Mouse (Mus musculus) skeletal muscle tissue, adult 2 months (tissue): ENCODE measurements around the gene Klhl32.

ENCODE experiments used
- DNase-seq: peaks from one replicate; pipeline ENCODE4 v3.0.0-alpha.2; 2012; ENCODE audit warnings: low read depth, low spot score

Gene Klhl32

DNA sequence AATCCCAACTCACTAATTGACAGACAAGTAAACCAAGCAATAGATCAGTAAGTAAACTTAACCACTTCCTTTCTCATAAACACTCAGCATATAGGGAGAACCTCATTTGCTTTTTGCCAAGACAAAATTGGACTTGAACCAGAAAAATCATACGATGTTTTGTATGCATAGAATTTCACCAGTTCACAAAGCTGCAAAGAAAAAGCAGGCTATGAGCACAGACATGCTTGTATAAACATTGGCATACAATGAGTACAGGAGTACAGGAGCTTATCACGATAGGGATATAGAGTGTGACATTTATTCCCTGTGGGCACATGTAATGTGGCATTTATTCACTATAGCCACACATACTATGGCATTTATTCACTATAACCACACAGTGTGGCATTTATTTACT, 220.5 kb downstream of the Klhl32 start:
- DNase-seq = no peak

DNA sequence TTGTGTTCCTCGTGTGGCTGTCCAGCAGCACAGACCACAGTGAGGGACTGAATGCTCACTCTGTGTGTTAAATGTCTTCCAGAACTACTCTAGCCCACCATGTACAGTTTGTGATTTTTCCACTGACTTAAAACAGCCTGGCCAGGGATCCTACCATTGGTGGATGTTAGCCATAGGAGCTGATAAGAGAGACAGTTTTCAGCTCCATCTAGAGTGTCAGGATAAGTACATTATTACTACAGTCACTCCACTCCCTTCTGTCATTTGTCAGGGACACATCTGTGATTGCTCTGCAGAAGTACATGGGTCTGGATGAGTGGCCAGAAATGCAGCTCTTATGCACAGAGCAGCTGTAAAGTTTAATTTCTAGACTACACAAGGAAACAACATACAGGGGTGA, 223.1 kb downstream of the Klhl32 start:
- no peak for DNase-seq

DNA sequence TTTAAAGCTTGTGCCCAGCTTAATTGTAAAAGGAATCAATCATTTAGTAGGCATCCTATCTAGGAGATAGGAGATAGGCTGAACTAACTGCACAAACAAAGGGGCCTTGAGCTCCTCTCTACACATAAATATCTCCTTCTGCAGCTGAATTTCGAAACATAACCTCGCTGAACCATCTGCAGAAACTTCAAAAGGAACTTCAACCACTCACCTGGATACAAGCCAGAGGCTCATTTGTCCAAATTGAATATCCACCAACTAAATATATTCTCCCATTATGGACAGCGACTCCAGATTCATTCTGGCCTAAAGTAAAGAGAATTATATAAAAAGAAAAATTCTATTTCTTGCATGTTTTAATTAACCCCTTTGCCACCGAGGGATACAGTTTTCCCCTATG, 224.2 kb downstream of the Klhl32 start:
- no peak for DNase-seq

DNA sequence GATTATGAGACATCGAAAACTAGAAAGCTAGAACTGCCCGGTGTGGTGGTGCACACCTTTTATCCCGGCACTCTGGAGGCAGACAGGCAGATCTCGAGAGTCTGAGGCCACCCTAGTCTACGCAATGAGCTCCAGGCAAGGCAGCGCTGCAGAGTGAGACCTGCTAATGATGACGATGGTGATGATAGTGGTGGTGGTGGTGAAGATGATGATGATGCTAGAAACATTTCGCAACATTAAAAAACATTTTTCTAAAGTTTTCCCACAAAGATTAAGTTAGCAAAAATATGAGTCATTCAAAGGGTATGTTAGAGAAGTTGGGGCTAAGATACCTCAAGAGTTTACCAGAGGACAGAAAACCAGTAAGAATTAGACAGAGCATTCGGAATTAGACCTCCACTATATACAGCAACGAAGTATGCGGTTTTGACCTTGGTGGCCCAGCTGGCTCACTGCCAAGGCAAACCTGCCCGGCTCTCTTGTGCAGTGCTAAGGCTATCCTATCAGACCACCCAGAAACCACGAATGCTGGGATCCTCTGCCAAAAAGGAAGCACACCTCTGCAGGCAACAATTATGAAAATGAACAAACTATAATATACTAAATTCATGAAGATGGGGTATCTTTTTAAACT, 224.9 kb downstream of the Klhl32 start:
- no peak for DNase-seq

DNA sequence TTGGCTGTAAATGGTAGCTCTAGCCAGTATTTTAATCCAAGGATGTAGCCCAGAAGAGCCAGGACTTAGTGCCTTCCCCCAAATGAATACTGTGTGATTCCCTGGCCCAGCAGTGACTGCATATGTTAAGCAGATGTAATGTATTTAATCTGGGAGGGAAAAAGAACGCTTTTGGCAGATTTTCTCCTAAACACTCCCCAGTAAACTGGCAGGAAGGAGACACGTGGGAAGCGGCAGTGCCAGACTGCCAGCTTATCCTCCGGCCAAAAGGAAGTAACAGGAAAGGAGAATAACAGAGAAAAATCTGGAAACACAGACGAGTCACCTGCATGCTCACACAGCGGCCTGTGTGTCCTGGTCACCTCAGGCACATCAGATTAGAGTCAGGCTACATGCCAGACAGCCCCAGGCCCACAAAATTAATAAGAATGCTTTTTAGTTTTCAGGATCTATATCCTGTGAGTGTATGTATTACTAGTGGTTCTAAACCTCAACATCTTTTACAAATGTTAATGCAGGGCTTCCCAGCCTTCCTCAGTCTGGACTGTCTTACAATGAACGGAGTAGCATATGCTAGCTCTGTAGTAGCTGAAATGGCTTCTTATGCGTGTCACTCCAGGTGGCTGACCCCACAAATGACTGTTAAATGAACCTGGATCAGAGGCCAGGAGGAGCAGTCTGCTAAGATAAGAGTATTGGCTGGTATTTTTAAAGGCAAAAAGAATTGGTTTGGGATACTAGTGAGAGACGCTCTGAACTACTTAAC, 229.3 kb downstream of the Klhl32 start:
- DNase-seq = no peak

DNA sequence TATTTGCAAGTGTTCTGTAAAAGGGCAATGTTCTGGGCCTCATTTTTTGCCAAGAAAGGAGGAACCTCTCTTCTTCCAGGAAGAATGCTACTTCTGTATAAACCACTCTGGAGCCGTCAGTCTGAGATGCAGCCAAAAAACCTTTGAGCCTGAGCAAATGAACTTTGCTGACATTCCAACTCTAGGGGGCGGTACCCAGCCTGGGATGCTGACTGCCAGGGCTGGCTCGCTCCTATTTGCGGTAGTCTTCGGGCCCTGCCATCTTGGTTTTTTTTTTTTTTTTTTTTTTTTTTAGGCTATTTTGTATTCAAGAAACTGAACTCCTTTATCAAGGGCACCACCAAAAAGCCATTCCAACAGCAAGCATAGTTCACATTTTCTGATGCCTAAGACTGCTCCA, 230.5 kb downstream of the Klhl32 start:
- DNase-seq = no peak

DNA sequence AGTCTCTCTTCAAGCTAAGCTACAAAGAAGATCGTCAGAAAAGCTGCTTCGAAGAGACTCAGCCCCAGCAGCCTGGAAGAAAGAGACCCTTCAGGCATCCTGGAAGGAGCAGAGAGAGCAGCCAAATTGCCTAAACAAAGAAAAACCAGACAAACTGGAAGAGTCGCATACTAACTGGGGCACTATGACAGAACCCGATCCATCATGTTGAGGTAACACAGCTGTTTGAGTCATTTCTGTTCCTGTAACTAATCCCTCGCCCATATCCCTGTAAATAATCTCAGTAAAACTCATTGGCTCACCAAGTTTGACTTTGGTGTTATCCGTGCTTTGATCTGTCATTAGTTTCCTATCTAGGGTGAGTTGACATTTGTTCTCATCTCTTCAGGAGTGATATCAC, 230.9 kb downstream of the Klhl32 start:
- no peak for DNase-seq

DNA sequence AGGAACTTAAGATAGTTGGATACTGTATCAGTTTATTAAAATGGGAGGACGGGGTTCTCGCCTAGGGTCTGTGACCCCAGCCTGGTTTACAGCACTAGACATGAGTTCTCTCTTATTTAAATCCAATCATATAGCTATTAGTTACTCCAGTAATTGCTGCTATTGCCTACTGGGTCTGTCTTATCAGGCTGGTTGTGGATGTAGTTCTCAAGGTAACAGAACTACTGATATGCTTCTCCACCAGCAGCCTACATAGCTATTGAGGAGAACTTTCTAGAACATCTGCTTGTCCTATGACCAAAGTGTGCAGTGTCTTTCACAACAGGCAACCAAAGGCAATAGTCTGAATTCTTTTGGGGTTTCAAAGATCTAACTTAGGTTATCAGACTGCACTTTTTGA, 241.4 kb downstream of the Klhl32 start:
- no peak for DNase-seq

DNA sequence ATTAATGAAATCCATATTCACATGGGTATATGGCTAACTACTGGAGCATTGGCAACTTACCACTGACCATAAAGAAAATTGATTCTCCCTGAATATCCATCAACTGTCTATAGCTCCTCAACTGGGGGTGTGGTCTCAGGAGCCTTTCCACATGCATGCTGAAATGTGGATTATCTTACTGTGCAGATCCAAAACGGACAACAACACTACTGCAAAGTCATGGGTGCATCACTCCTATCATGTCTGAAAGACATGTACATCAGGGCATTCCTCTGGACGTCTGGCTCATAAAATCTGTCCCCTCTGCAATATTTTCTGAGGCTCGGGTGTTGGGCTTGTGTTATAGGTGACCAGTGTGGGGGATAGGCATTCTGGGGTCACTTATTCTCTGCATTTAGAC, 241.8 kb downstream of the Klhl32 start:
- no peak for DNase-seq

DNA sequence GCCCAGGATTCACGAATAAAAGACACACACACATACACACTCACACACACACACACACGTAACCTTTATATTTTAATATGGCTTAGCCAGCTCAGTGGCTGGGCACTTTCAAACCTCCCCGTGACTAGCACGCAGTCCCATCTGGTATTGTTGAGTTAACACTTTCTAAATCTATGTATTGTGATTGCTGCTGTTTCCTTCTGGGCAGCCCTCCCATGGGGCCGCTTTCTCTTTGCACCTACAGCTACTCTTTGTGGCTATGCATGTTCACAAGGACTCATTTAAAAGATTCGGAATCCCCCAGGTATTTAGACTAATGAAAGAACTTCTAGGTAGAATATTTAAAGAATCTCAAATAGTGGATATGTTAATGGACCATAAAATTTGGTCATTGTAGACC, 249.2 kb downstream of the Klhl32 start:
- no peak for DNase-seq

DNA sequence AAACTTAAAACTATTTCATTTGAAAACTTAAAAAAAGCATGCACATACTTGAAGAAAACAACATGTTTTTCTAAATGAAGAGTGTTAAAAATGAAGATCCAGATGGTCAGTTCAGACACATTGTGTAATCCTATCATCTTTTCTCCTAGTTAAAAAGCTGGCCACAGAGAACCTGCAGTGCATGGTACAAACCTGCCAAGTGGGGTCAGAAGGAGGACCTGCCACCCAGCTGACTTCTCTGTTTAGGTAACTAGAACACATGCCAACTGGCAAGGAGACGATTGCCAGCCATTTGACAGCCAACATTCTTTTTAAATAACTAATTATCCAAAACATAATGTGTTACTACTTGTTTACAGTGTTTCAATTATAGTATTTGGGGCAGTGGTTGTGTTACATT, 252.3 kb downstream of the Klhl32 start:
- DNase-seq = no peak

DNA sequence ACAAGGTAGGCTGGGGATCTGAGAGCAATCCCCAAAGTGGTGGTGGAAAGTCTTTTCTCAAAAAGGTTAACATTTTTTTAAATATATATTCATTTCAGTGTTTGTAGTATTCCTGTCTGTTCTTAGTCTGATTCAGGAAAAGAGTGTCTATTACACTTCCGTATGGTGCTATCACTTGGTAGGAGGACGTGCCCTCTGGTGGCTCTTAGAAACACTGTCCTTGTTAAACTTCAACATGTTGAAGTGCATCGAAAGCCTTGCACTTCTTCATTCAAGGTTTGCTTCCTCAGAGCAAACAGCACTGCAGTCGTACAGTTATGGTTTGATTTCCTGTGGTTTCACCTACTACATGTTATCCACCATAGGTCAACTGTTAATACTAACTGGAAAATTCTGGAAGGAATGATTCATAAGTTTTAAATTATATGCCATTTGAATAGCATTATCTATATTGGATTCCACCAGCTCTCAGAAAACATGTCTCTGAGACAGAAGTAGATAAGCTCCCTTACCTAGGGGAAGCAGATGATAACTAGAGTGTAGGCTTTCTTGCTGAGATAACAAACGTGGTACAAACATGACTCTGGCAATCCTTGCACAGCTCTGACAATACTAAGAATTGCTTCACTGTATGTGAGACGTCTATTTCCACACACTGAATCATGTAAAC, 253.8 kb downstream of the Klhl32 start:
- DNase-seq = no peak

DNA sequence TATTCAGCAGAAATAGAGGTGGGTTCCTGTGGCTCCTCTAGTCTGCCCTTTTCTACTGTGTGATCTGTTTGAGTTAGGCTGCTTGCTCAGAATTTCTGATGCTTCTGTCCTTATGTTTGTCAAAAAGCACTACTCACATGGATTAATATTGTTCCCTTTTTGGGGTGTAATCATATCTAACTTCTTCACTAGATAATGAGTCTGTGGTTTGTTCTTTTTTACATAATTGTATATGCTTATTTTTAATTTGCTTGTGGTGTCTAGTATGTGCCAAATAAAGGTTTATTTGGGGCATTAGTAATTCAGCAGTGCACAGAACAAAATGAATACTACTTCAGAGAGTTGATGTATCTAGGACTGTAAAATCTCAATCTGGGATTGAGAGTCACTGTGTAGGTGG, 256.1 kb downstream of the Klhl32 start:
- no peak for DNase-seq

DNA sequence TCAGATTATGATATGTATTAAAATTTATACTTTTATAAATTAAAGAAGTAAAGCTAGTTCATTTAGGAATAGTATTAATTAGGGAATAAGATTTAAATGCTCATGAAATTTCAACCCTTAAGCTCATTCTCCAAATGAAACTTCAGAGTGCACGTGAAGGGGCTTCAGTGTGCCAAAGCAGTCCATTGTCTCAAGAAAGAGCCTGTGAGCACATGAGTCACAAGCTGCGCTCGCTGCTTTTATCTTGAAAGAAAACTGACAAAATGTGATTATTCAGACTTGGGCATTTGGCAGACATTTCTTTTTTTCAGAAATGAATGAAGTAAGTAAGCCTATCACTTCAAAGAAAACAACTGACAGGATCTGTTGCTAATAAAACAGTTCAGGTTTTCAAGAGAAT, 266.9 kb downstream of the Klhl32 start:
- DNase-seq = no peak

DNA sequence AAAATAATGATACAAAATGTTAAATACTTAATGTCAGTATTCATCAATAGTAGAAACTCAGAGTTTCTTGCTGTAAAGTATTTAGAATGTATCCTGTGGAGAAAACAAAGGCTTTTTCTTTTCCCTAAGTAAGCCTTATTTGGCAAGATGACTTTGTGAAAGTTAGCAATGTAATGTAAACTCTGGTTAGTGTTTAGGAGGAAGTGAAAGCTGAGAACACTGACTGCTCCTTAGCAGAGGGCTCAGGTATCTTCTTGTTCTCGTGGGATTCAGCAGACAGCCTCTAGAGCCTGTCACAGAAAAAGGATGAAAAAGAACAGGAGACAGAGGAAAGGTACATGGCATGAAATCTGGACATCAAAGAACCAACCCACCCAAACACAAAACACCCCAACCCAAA, 268.6 kb downstream of the Klhl32 start:
- DNase-seq = no peak

DNA sequence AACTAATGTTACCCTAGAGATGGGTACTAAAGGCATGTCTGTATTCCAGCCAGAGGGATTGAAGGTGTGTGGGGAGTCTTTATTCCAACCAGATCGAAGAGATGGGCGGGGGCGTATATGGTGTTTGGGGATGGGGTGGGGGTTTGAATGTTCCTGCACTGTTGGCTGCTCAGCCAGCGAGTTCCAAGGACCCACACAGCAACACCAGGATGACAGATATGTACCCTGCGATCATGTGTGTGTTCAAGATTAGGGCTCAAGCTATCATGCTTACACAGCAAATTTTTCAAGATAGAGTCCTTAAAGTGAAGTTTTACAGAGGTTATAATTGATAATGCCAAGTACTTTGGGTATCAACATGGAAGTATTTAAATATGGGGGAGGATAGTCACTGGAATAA, 273.3 kb downstream of the Klhl32 start:
- no peak for DNase-seq

DNA sequence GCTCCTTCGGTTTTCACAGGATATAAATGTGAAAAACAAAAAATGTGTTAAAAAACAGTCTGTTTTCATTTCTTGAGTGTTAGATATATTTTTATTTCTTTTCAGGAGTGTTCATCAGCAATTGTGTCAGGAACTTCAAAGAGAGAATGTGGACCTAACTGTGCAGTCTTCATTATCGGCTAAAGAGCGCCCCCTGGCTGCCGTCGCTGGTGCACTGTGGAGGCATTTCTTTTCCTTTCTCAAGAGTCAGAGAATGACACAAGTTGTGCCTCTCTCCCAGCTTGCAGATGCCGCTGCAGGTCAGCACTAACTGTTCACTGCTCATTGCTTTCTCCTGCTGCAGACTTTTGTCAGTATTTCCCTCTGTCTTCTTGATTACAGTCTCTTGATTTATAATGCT, 276.6 kb downstream of the Klhl32 start:
- DNase-seq = peak; percentile 7

DNA sequence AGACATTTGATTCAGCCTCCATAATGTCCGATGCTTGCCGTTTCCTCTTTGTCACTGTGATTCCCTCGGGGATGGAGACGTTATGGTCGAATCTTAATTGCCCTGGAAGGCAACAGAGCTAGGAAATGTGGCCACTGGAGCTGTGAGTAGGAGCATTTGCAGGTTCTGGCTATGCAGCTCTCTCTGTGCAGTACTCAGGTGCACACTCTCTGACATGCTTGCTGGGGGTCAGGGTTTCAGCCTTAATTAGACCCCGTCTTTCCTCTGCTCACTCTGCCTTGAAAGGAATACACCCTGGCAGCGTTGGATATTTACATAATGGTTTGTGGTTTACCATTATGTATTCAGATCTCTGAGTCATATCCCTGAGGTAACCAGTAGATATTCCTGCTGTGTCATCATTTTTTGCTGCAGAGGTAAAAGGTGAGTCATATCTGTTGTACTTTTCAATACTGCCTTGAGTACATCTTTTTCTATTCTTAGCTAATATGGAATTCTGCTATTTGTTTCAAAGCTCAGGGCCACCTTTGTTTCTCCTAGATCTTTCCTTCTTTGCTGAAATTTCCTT, 281.9 kb downstream of the Klhl32 start:
- DNase-seq = no peak

DNA sequence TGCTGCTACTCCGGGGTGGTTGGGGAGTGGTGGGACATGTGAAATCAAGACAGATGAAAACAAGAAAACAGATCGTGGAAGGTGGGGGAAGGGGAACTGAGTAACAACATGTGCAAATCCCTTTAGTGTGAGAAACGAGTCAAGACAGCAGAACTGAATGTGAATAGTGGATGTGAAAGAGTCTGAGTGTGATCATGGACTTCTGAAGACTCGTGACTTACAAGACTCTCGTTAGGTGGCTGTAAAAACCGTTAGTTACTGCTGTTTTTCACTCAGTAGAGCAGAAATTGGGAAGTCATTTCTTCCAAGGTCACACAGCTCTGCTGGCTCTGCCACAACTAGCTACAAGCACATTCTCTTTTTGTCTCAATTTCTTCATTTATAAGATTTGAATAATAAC, 282.9 kb downstream of the Klhl32 start:
- DNase-seq = no peak
